20 mouse cellular contexts compared by ENCODE assay signal in the genomic region with DNA sequence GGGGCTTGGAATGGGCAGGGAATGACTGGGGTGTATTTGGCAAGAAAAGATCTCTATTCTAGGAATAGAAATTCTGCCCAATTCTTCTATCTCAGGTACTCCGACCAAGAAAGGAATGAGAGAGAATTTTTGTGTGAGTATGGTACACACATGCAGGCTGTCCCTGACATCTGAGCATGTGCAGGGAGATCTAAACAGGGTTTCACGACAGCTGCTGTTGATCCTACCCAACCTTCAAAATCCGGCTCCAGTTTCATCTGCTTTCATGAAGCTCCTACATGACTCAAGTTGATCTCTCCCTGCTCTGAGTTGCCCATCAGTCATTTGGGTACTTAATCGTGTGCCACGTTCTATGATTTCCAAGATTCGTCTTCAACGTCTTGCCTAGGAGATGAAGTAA. TPM values are rescaled to one million over a fixed set of nuclear protein-coding genes. Genes with fewer than 3 reads are reported as not detected.
DNase-seq lines count a peak whose midpoint lies in the region; TF ChIP-seq lines count a peak whose summit lies in the region.
"Had no signal": no experiment of that assay in that cellular context is flagged by ENCODE, and none has a peak within 500 bp of the region (broad histone marks: within the 10 kb centered on the region; RNA-seq: fewer than 3 reads in every experiment).

No protein-coding gene starts in this region.

- no peak for TF ChIP-seq CTCF in gastrocnemius, adult 2 months (IDR thresholded peaks at IDR 0.05)

- no peak overlapping the region for H3ac ChIP-seq in myocyte (ENCODE audit: control insufficient read depth, insufficient read length)

- H3K4me3 ChIP-seq in gastrocnemius, adult 2 months, result no peak overlapping the region
- no peak overlapping the region for H3K4me3 ChIP-seq in myocyte

- peak overlapping the region; percentile 16; the same call in 1 of the 2 replicates for H3K27ac ChIP-seq in gastrocnemius, adult 2 months

- DNase-seq in cerebellum, adult 9-11 months, result peak; percentile 3
- DNase-seq in cerebellum, postnatal 10 days, result no peak
- DNase-seq in gastrocnemius, adult 2 months, result no peak
- DNase-seq in gastrocnemius, postnatal 10 days, result no peak
- DNase-seq in skeletal muscle tissue, adult 2 months (ENCODE audit: low read depth, low spot score), result peak; percentile 27
- DNase-seq in urinary bladder, postnatal 25 days (ENCODE audit: low spot score), result no peak
- DNase-seq in ovary, postnatal 10 days (ENCODE audit: low spot score), result no peak
- DNase-seq: adrenal gland, adult 2 months; adrenal gland, adult 8-10 months; adrenal gland, postnatal 10 days; adrenal gland, postnatal 14 days; adrenal gland, postnatal 25 days; adrenal gland, postnatal 36 days; B cell, adult 2 months; cerebellum, adult 11 months; cerebellum, adult 11-12 months had no signal

- peaks cover 7% of the 10 kb centered on the region for H3K79me2 ChIP-seq in myocyte (ENCODE audit: control insufficient read depth, insufficient read depth)

- TF ChIP-seq POLR2A in myocyte (IDR thresholded peaks at IDR 0.05; ENCODE audit: insufficient read length, low read depth), result no peak

- peak overlapping the region; percentile 13 for H3K4me2 ChIP-seq in myocyte (ENCODE audit: low read depth)

- no peaks in the 10 kb centered on the region for H3K27me3 ChIP-seq in myocyte (ENCODE audit: control insufficient read depth, insufficient read depth, insufficient read length)
- H3K27me3 ChIP-seq: CH12.LX, Patski had no signal

- no peaks in the 10 kb centered on the region for H3K36me3 ChIP-seq in myocyte (ENCODE audit: control insufficient read depth, insufficient read depth)
- H3K36me3 ChIP-seq: G1E had no signal

- intact Hi-C loops in gastrocnemius, adult 2 months (cut with DNase I), result loop anchor here (5.0 kb wide), 1 partner anchor 153 kb away; no protein-coding TSS in a partner anchor

TF ChIP-seq in myocyte, 11 proteins besides CTCF, POLR2A, EP300 and RAD21:
- TF ChIP-seq POLR2AphosphoS2 (IDR thresholded peaks at IDR 0.05; ENCODE audit: insufficient read length, low read depth) (no peak), MYOG (IDR thresholded peaks at IDR 0.05; ENCODE audit: control insufficient read depth in 1 of 3, insufficient read depth in 1 of 3, insufficient read length in 2 of 3, low read depth in 2 of 3) (peak in 2 of 3 experiments; percentile 86), MYOD1 (IDR thresholded peaks at IDR 0.05; ENCODE audit: control insufficient read depth in 1 of 3, insufficient read length in 2 of 3, low read depth in 2 of 3) (peak; percentile 56 to 87 (median 72)), E2F4 (IDR thresholded peaks at IDR 0.05; ENCODE audit: insufficient read depth) (no peak), MAX (IDR thresholded peaks at IDR 0.05; ENCODE audit: low read depth) (no peak), REST (IDR thresholded peaks at IDR 0.05; ENCODE audit: insufficient read depth, insufficient read length) (no peak), TCF12 (IDR thresholded peaks at IDR 0.05; ENCODE audit: insufficient read depth, poor library complexity, severe bottlenecking) (peak; percentile 90), TCF3 (IDR thresholded peaks at IDR 0.05; ENCODE audit: insufficient read length, low read depth) (peak; percentile 25), CEBPB (IDR thresholded peaks at IDR 0.05; ENCODE audit: insufficient read depth, poor library complexity, severe bottlenecking) (no peak), SRF (IDR thresholded peaks at IDR 0.05; ENCODE audit: control insufficient read depth, insufficient read length, low read depth) (peak; percentile 44), USF1 (IDR thresholded peaks at IDR 0.05; ENCODE audit: low read depth) (no peak)

RNA-seq across cellular contexts. Expression of a gene that starts 3.7 kb away (rescaled TPM):
- 10 to 100 TPM; 35.3 to 43.2 TPM for total RNA-seq in gastrocnemius, adult 2 months (2021)
- 10 to 100 TPM; 56.2 to 79.7 TPM for total RNA-seq in gastrocnemius, postnatal 10 days (2021)
- 56.3 TPM for polyA plus RNA-seq in myocyte (2012; fragmentation: generic; extraction: Trizol)
- polyA plus RNA-seq: G1E had no signal

Comparison
In these comparisons a context has a peak if more than half of its experiments do, and no peak if none do; other contexts are left out.
1. DNase-seq: peak in cerebellum, adult 9-11 months (single experiment) and skeletal muscle tissue, adult 2 months (single experiment); none in cerebellum, postnatal 10 days (0 of 2), gastrocnemius, adult 2 months (single experiment), gastrocnemius, postnatal 10 days (single experiment), urinary bladder, postnatal 25 days (single experiment) and ovary, postnatal 10 days (single experiment).